Mouse (Mus musculus) liver, embryonic 15.5 days (tissue): ENCODE results near the gene Haus8. TPM values are rescaled to one million over a fixed set of nuclear protein-coding genes. Genes with fewer than 3 reads are reported as not detected.
A peak's percentile ranks its signal among the peaks of the same experiment; 100 is the strongest.
"Not testable (repeated sequence)": the region's sequence is repeated elsewhere in the genome, so short reads cannot be mapped to it uniquely, and the experiment has no call there.

ENCODE experiments used
- ATAC-seq: fragments of 200-750 bp; cut with Nextera tagmentation; 2 replicates; pipeline ENCODE4 v1.8.0; 2017; ENCODE audit warnings: moderate number of reproducible peaks, mild to moderate bottlenecking, moderate library complexity; ENCODE audit not compliant: insufficient read depth
- H3K27ac ChIP-seq: fragments of 300-500 bp; sonication (generic); replicated peaks from 2 replicates; pipeline ENCODE4 v1.5.1; 2015; ENCODE audit warnings: mild to moderate bottlenecking, inconsistent platforms
- H3K27me3 ChIP-seq: fragments of 300-500 bp; sonication (generic); 2 replicates; pipeline ENCODE4 v1.6.1; 2015; ENCODE audit warnings: mild to moderate bottlenecking, inconsistent platforms
- H3K36me3 ChIP-seq: fragments of 300-500 bp; sonication (generic); replicated peaks from 2 replicates; pipeline ENCODE4 v1.6.1; 2015; ENCODE audit warnings: moderate library complexity, mild to moderate bottlenecking, inconsistent platforms
- H3K4me1 ChIP-seq: fragments of 300-500 bp; sonication (generic); replicated peaks from 2 replicates; pipeline ENCODE4 v1.6.1; 2015; ENCODE audit warnings: inconsistent platforms
- H3K4me2 ChIP-seq: fragments of 300-500 bp; sonication (generic); 2 replicates; pipeline ENCODE4 v1.6.1; 2015; ENCODE audit warnings: moderate library complexity, mild to moderate bottlenecking, inconsistent platforms
- H3K4me3 ChIP-seq: fragments of 300-500 bp; sonication (generic); replicated peaks from 2 replicates; pipeline ENCODE4 v1.5.1; 2015; ENCODE audit warnings: mild to moderate bottlenecking, inconsistent platforms
- H3K9ac ChIP-seq: fragments of 300-500 bp; sonication (generic); 2 replicates; pipeline ENCODE4 v1.6.1; 2015; ENCODE audit warnings: moderate library complexity, mild to moderate bottlenecking, inconsistent platforms
- H3K9me3 ChIP-seq: fragments of 300-500 bp; sonication (generic); replicated peaks from 2 replicates; pipeline ENCODE4 v1.6.1; 2016; ENCODE audit warnings: inconsistent platforms
- WGBS: fragments of 180-500 bp; shearing (Covaris S2); methylation state at CpG from one replicate; pipeline ENCODE4 v1.1.7; 2015; ENCODE audit warnings: mixed read lengths; ENCODE audit not compliant: insufficient replicate concordance; 5-methylcytosine and 5-hydroxymethylcytosine counted together
- polyA plus RNA-seq: library from polyadenylated mRNA; unstranded; fragments of >200 nt; fragmentation: Nextera tagmentation; extraction: Ambion mirVana; gene quantifications from 2 replicates; pipeline ENCODE4 v1.2.1, GENCODE M21; 2015

Haus8 gene
- polyA plus RNA-seq, 1 experiment from 2014 or later = 44.8 TPM

DNA sequence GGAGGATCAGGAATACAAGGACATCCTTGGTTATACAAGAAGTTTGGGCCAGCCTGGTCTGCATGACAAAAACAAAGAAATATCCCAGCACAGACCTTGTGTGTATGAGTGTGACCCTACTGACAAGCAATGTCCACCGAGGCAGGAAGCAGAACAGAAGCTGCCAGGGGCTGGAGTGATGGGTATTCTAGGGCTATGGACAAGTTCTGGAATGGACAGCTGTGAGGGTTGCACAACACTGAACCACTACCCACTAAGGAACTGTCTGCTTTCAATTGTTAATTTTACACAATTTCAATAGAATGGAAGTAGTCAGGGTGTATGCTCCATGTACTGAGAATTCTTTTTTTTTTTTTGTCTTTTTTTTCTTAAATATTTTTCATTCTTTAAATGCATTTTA is 24.5 kb downstream of the Haus8 start:
- WGBS = 79% methylated on average over 1 of the region's 1 CpGs
- H3K27me3 ChIP-seq = no peaks in the 10 kb centered on the region
- no peak overlapping the region for H3K9ac ChIP-seq
- peaks cover 22% of the 10 kb centered on the region for H3K36me3 ChIP-seq
- H3K4me3 ChIP-seq = no peak overlapping the region
- no peaks in the 10 kb centered on the region for H3K4me1 ChIP-seq
- no peak for ATAC-seq
- H3K4me2 ChIP-seq = no peak overlapping the region
- no peaks in the 10 kb centered on the region for H3K9me3 ChIP-seq
- H3K27ac ChIP-seq = no peak overlapping the region

- Histone ChIP-seq H3K4me2 (no peak overlapping the region), H3K9me3 (no peaks in the 10 kb centered on the region), H3K36me3 (no peaks in the 10 kb centered on the region; the same call in 1 of the 2 replicates), H3K27me3 (no peaks in the 10 kb centered on the region), H3K4me3 (no peak overlapping the region), H3K4me1 (no peaks in the 10 kb centered on the region), H3K9ac (no peak overlapping the region), H3K27ac (no peak overlapping the region)
- 67% methylated on average over 2 of the region's 2 CpGs for WGBS
- ATAC-seq = no peak
Observed at GRCm38 (mm10) chr8:71242757-71243156, 30.0 kb downstream of the Haus8 start.

- Histone ChIP-seq H3K9me3 (no peaks in the 10 kb centered on the region), H3K4me2 (no peak overlapping the region)
- WGBS = 25% methylated on average over 2 of the region's 2 CpGs
Observed at GRCm38 (mm10) chr8:71224560-71224959, 48.2 kb downstream of the Haus8 start.

GRCm38 (mm10) chr8:71214266-71214665 is 58.5 kb downstream of the Haus8 start:
- not testable (repeated sequence) for H3K27me3 ChIP-seq, H3K4me3 ChIP-seq, ATAC-seq, H3K4me2 ChIP-seq, H3K4me1 ChIP-seq, H3K36me3 ChIP-seq, H3K9ac ChIP-seq, H3K27ac ChIP-seq, H3K9me3 ChIP-seq
- 63% methylated on average over 4 of the region's 5 CpGs for WGBS

More at GRCm38 (mm10) chr8:71224560-71224959, 48.2 kb downstream of the Haus8 start:
- 0 out of 2 replicates have a peak, but pooled peaks cover 3% of the 10 kb centered on the region for H3K27me3 ChIP-seq
- no peak for ATAC-seq
- no peak overlapping the region for H3K9ac ChIP-seq
- H3K4me3 ChIP-seq = no peak overlapping the region
- no peaks in the 10 kb centered on the region for H3K4me1 ChIP-seq
- no peak overlapping the region for H3K27ac ChIP-seq
- no peaks in the 10 kb centered on the region for H3K36me3 ChIP-seq

DNA sequence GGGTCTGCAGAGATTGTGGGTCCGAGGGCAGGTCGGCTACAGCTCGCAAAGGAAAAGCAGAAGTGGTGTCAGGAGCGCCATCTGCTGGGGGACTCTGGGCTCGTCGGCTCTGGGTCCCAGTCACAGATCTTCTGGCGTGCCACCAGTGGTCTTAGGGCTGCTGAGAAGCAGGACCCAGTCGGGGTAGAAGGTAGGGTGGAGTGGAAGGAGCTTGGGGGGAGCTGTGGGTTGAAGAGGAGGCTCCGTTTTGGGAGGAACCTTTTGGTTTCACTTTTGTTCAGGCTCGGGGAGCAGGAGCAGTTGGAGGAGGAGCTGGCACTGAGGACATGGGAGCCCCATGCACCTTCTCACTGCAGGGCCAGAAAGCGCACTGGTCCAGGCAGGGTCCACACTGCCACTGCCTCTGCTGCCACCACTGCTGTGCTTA is 67.2 kb downstream of the Haus8 start:
- H3K27ac ChIP-seq, H3K9me3 ChIP-seq, H3K4me1 ChIP-seq, H3K36me3 ChIP-seq, H3K27me3 ChIP-seq, ATAC-seq, H3K9ac ChIP-seq: not testable (repeated sequence)
- peak overlapping the region; percentile 50 for H3K4me2 ChIP-seq
- peak overlapping the region; percentile 40 for H3K4me3 ChIP-seq
- WGBS = 4% methylated on average over 7 of the region's 11 CpGs

Other genes starting within 250 kb of the Haus8 start
- gene Myo9b, start 220 bp downstream of the Haus8 start, polyA plus RNA-seq = 7.3 and 8.6 TPM in 2 replicates
- 38.7 and 41.1 TPM in 2 replicates for gene Use1, start 93.9 kb upstream of the Haus8 start, polyA plus RNA-seq
- gene Ocel1, start 98.4 kb upstream of the Haus8 start, polyA plus RNA-seq = 4.6 and 5.2 TPM in 2 replicates
- gene Nr2f6, start 109.0 kb upstream of the Haus8 start, polyA plus RNA-seq = 24.1 and 27.0 TPM in 2 replicates
- gene Ushbp1, start 122.9 kb upstream of the Haus8 start, polyA plus RNA-seq = 3.3 and 5.2 TPM in 2 replicates
- 56.0 and 58.5 TPM in 2 replicates for gene Babam1, start 123.9 kb upstream of the Haus8 start, polyA plus RNA-seq
- gene Ankle1, start 133.1 kb upstream of the Haus8 start, polyA plus RNA-seq = 42.0 and 54.0 TPM in 2 replicates
- gene Abhd8, start 190.7 kb upstream of the Haus8 start, polyA plus RNA-seq = 9.1 and 9.2 TPM in 2 replicates
- gene Mrpl34, start 192.0 kb upstream of the Haus8 start, polyA plus RNA-seq = 81.2 and 96.6 TPM in 2 replicates
- 38.3 and 42.6 TPM in 2 replicates for gene Dda1, start 196.3 kb upstream of the Haus8 start, polyA plus RNA-seq
- 0.15 and 0.20 TPM in 2 replicates for gene Ano8, start 213.0 kb upstream of the Haus8 start, polyA plus RNA-seq
- 4.2 and 5.1 TPM in 2 replicates for gene Gtpbp3, start 215.2 kb upstream of the Haus8 start, polyA plus RNA-seq
- gene Plvap, start 238.8 kb upstream of the Haus8 start, polyA plus RNA-seq = 22.4 and 23.9 TPM in 2 replicates